Mouse (Mus musculus) WW6 (cell line): ENCODE data around the gene Zfand6.

Source experiments
- DNase-seq: peaks from one replicate; pipeline ENCODE4 v3.0.0-alpha.2; 2013; ENCODE audit warnings: low read depth, low spot score

Gene Zfand6

GRCm38 (mm10) chr7:84689251-84690100 lies at the start of gene Zfand6:
Gene Zfand6, minus strand, starts transcription at chr7:84689959.
- DNase-seq, result peak; percentile 85

GRCm38 (mm10) chr7:84736803-84737202 lies 47.0 kb upstream of the Zfand6 start:
- no peak for DNase-seq

- no peak for DNase-seq
These were observed 43.3 kb upstream of the Zfand6 start for GRCm38 (mm10) chr7:84733038-84733437.

GRCm38 (mm10) chr7:84732052-84732451 lies 42.3 kb upstream of the Zfand6 start:
- DNase-seq, result no peak

GRCm38 (mm10) chr7:84731076-84731475 lies 41.3 kb upstream of the Zfand6 start:
- no peak for DNase-seq

GRCm38 (mm10) chr7:84722804-84723459 lies 33.2 kb upstream of the Zfand6 start:
- no peak for DNase-seq

- no peak for DNase-seq
These were observed 20.7 kb upstream of the Zfand6 start for GRCm38 (mm10) chr7:84710287-84710958.

- DNase-seq, result no peak
These were observed 17.1 kb upstream of the Zfand6 start for GRCm38 (mm10) chr7:84706877-84707276.

GRCm38 (mm10) chr7:84690101-84690509 lies 346 bp upstream of the Zfand6 start:
- no peak for DNase-seq

- no peak for DNase-seq
These were observed 1.8 kb downstream of the Zfand6 start for GRCm38 (mm10) chr7:84687653-84688580.

- DNase-seq, result no peak
These were observed 3.4 kb downstream of the Zfand6 start for GRCm38 (mm10) chr7:84686380-84686779.

GRCm38 (mm10) chr7:84684675-84685074 lies 5.1 kb downstream of the Zfand6 start:
- DNase-seq, result no peak

GRCm38 (mm10) chr7:84681558-84681957 lies 8.2 kb downstream of the Zfand6 start:
- DNase-seq, result no peak

- DNase-seq, result no peak
These were observed 8.8 kb downstream of the Zfand6 start for GRCm38 (mm10) chr7:84680931-84681330.

- no peak for DNase-seq
These were observed 9.7 kb downstream of the Zfand6 start for GRCm38 (mm10) chr7:84680092-84680491.

- peak; percentile 22 for DNase-seq
These were observed 10.5 kb downstream of the Zfand6 start for GRCm38 (mm10) chr7:84679264-84679663.

GRCm38 (mm10) chr7:84673103-84673502 lies 16.7 kb downstream of the Zfand6 start:
- no peak for DNase-seq

- DNase-seq, result no peak
These were observed 20.1 kb downstream of the Zfand6 start for GRCm38 (mm10) chr7:84669554-84670152.

GRCm38 (mm10) chr7:84667946-84668345 lies 21.8 kb downstream of the Zfand6 start:
- DNase-seq, result no peak

- no peak for DNase-seq
These were observed 37.0 kb downstream of the Zfand6 start for GRCm38 (mm10) chr7:84652740-84653139.

- DNase-seq, result no peak
These were observed 37.8 kb downstream of the Zfand6 start for GRCm38 (mm10) chr7:84651987-84652321.
